Mouse (Mus musculus) kidney, adult 2 months (tissue): ENCODE measurements around the gene Arx.

ENCODE experiments used
- CTCF ChIP-seq: fragments of 200-500 bp; conservative IDR thresholded peaks from 2 replicates; pipeline ENCODE4 v1.5.1; 2011; ENCODE audit warnings: low read depth, mild to moderate bottlenecking, control low read depth, low read length, moderate library complexity, mixed read lengths; ENCODE audit not compliant: insufficient read depth, insufficient read length
- POLR2A ChIP-seq: fragments of 200-500 bp; IDR thresholded peaks from one replicate; pipeline ENCODE4 v1.6.1; 2011; ENCODE audit warnings: low read depth, low read length, control low read depth

GRCm38 (mm10) chrX:93251329-93251728, 34.9 kb upstream of the Arx start:
- no peak for TF ChIP-seq CTCF
- TF ChIP-seq POLR2A: no peak
